Comparison of ENCODE assay signal across 23 mouse cellular contexts in the genomic region with DNA sequence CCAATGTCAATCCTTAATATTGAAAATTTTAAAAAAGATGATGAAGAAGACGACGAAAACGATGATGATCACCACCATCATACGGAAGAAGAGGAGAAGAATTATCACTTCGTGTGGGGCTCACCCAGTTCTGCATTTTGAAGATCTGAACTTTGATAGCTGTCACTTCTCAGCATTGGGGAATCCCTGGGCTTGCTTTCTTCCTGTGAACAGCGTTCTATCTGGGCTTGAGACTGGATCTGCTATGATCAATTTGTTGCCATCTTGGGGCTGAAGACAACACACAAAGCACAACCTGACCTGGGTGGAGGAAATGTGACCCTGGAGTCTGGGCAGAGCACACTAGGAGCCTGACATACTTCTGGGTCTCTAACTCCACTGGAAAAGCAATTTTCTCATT. TPM values are rescaled to one million over a fixed set of nuclear protein-coding genes. Genes with fewer than 3 reads are reported as not detected.
DNase-seq lines count a peak whose midpoint lies in the region; ATAC-seq lines count a peak whose summit lies in the region.
"Had no signal": no experiment of that assay in that cellular context is flagged by ENCODE, and none has a peak within 500 bp of the region (broad histone marks: within the 10 kb centered on the region; RNA-seq: fewer than 3 reads in every experiment).

No protein-coding gene starts in this region.

- no peak overlapping the region for H3K27ac ChIP-seq in hindbrain, embryonic 11.5 days (ENCODE audit: low read depth, low read length)
- H3K27ac ChIP-seq: embryonic facial prominence, embryonic 10.5 days; embryonic facial prominence, embryonic 12.5 days; forebrain, embryonic 13.5 days; forebrain, embryonic 15.5 days had no signal

- H3K4me3 ChIP-seq in hindbrain, embryonic 11.5 days (ENCODE audit: low read depth, low read length): no peak overlapping the region
- H3K4me3 ChIP-seq: embryonic facial prominence, embryonic 10.5 days; embryonic facial prominence, embryonic 12.5 days; forebrain, embryonic 13.5 days; forebrain, embryonic 15.5 days had no signal

- no peaks in the 10 kb centered on the region for H3K27me3 ChIP-seq in hindbrain, embryonic 11.5 days (ENCODE audit: control insufficient read depth, insufficient read depth, low read length)
- H3K27me3 ChIP-seq: CH12.LX; embryonic facial prominence, embryonic 12.5 days; forebrain, embryonic 13.5 days; forebrain, embryonic 15.5 days had no signal

- H3K9me3 ChIP-seq in hindbrain, embryonic 11.5 days (ENCODE audit: control insufficient read depth, low read length): no peaks in the 10 kb centered on the region
- H3K9me3 ChIP-seq: embryonic facial prominence, embryonic 10.5 days; embryonic facial prominence, embryonic 12.5 days; forebrain, embryonic 13.5 days; forebrain, embryonic 15.5 days had no signal

- no peak overlapping the region for H3K4me2 ChIP-seq in hindbrain, embryonic 11.5 days (replicated peaks; ENCODE audit: low read depth, low read length)
- H3K4me2 ChIP-seq: embryonic facial prominence, embryonic 12.5 days; forebrain, embryonic 13.5 days; forebrain, embryonic 15.5 days had no signal

- no peaks in the 10 kb centered on the region for H3K36me3 ChIP-seq in hindbrain, embryonic 11.5 days (ENCODE audit: control insufficient read depth, insufficient read depth, low read length)
- H3K36me3 ChIP-seq: embryonic facial prominence, embryonic 10.5 days; embryonic facial prominence, embryonic 12.5 days; forebrain, embryonic 15.5 days; G1E had no signal

- DNase-seq in heart, adult 11 months: peak; percentile 62
- no peak for DNase-seq in heart, adult 8-10 months (ENCODE audit: low spot score)
- DNase-seq in CD4-positive, CD25-positive, alpha-beta regulatory T cell, adult 2 months (ENCODE audit: low read depth, low spot score): peak; percentile 30
- DNase-seq in kidney, postnatal 36 days: no peak
- no peak for DNase-seq in hindbrain, embryonic 11.5 days (ENCODE audit: low spot score)
- DNase-seq: adrenal gland, adult 8-10 months; adrenal gland, postnatal 14 days; adrenal gland, postnatal 36 days; B cell, adult 2 months; cerebellum, adult 11-12 months; cerebellum, adult 2 months; cerebellum, adult 9-10 months; cerebellum, postnatal 25 days; forebrain, postnatal 0 days had no signal

- 90% methylated on average over 6 of the region's 6 CpGs for WGBS in hindbrain, embryonic 11.5 days

- no peaks in the 10 kb centered on the region for H3K4me1 ChIP-seq in hindbrain, embryonic 11.5 days (replicated peaks; ENCODE audit: control insufficient read depth, insufficient read depth, low read length)
- H3K4me1 ChIP-seq: embryonic facial prominence, embryonic 12.5 days; forebrain, embryonic 13.5 days; forebrain, embryonic 15.5 days had no signal

- H3K9ac ChIP-seq in hindbrain, embryonic 11.5 days (ENCODE audit: low read depth, low read length): no peak overlapping the region
- H3K9ac ChIP-seq: embryonic facial prominence, embryonic 12.5 days; forebrain, embryonic 13.5 days; forebrain, embryonic 15.5 days; forebrain, postnatal 0 days had no signal

- peak; percentile 52 for ATAC-seq in activated CD4-positive, CD25-positive, alpha-beta regulatory T cell, adult 4 months
- ATAC-seq in inflammation-experienced regulatory T-cells, adult 6 months: peak; percentile 56
- ATAC-seq in hindbrain, embryonic 11.5 days (ENCODE audit: low FRiP score): no peak
- ATAC-seq: forebrain, embryonic 13.5 days; forebrain, embryonic 15.5 days; forebrain, postnatal 0 days had no signal

RNA-seq across cellular contexts. Expression of gene Tnfsf11, which starts 43.0 kb away (rescaled TPM):
- total RNA-seq in heart, adult 8-10 months (2022): not detected
- 10 to 100 TPM; 10.7 to 12.4 TPM for polyA plus RNA-seq in activated CD4-positive, CD25-positive, alpha-beta regulatory T cell, adult 4 months (2017; shearing (Covaris generic))
- polyA plus RNA-seq in inflammation-experienced regulatory T-cells, adult 6 months (2017; shearing (Covaris generic)): 10 to 100 TPM in 2 of 3 experiments, 1 to 10 TPM in 1; 8.9 to 19.7 (median 14.2) TPM
- polyA plus RNA-seq in hindbrain, embryonic 11.5 days (2014; fragmentation: Nextera tagmentation; extraction: Ambion mirVana): 0.08 TPM in 1 of 2 replicates, not detected in the other
- total RNA-seq: adrenal gland, adult 18-20 months; adrenal gland, adult 8-10 months; adrenal gland, postnatal 14 days; G1E had no signal
- polyA plus RNA-seq: cerebellum, adult 2 months; forebrain, embryonic 15.5 days; G1E had no signal

Comparison
In these comparisons a context has a peak if more than half of its experiments do, and no peak if none do; other contexts are left out.
1. DNase-seq: peak in heart, adult 11 months (single experiment) and CD4-positive, CD25-positive, alpha-beta regulatory T cell, adult 2 months (single experiment); none in heart, adult 8-10 months (single experiment), kidney, postnatal 36 days (0 of 2) and hindbrain, embryonic 11.5 days (single experiment).